12 mouse cellular contexts compared by ENCODE assay signal in the genomic region with DNA sequence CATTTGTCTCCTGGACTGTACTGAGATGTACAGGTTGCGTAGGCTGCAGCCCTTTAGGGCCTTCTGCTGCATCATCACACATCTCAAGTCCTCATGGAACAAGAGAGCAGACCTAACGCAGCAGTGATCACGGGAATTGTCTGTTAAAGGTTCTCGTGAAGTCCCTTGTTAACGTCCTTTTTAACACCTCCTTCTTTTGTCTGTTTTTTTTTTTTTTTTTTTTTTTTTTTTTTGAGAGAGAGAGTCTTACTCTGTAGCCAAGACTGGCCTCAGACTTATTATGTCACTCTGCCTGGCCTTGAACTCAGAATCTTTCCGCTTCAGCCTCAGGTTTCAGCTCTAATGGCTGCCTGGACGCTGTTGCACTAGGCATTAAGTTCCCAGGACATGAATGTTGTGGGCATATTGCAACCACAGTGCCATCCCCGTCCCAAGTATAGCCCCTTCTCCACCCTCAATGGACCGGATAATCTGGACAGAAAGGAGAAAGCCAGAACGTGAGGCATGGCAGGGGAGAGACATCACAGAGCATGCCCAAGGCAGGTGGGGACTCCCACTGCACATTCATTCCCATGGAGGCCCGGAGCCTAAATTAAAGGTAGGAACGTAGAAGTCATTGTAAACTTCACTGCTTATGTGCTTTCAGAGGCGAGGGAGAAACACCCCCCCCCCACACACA.
DNase-seq lines count a peak whose midpoint lies in the region; ATAC-seq and TF ChIP-seq lines count a peak whose summit lies in the region.
"Had no signal": no experiment of that assay in that cellular context is flagged by ENCODE, and none has a peak within 500 bp of the region (broad histone marks: within the 10 kb centered on the region; RNA-seq: fewer than 3 reads in every experiment).

No protein-coding gene starts in this region.

- no peak for TF ChIP-seq CTCF in kidney, postnatal 0 days (IDR thresholded peaks at IDR 0.05; ENCODE audit: low read depth)

- H3K27me3 ChIP-seq in forebrain, embryonic 10.5 days (ENCODE audit: poor library complexity, severe bottlenecking) = peaks cover 22% of the 10 kb centered on the region
- H3K27me3 ChIP-seq in forebrain, embryonic 13.5 days = no peaks in the 10 kb centered on the region
- no peaks in the 10 kb centered on the region for H3K27me3 ChIP-seq in kidney, postnatal 0 days (ENCODE audit: insufficient read depth, low read length)
- no peaks in the 10 kb centered on the region for H3K27me3 ChIP-seq in embryonic facial prominence, embryonic 12.5 days

- no peaks in the 10 kb centered on the region for H3K9me3 ChIP-seq in forebrain, embryonic 10.5 days
- no peaks in the 10 kb centered on the region for H3K9me3 ChIP-seq in forebrain, embryonic 13.5 days (replicated peaks)
- H3K9me3 ChIP-seq in kidney, postnatal 0 days (replicated peaks; ENCODE audit: low read length) = no peaks in the 10 kb centered on the region
- no peaks in the 10 kb centered on the region for H3K9me3 ChIP-seq in embryonic facial prominence, embryonic 12.5 days

- no peak overlapping the region for H3K9ac ChIP-seq in forebrain, embryonic 13.5 days
- H3K9ac ChIP-seq in kidney, postnatal 0 days (ENCODE audit: low read depth, low read length) = no peak overlapping the region
- H3K9ac ChIP-seq in embryonic facial prominence, embryonic 12.5 days = no peak overlapping the region
- H3K9ac ChIP-seq: forebrain, postnatal 0 days had no signal

- no peak for ATAC-seq in forebrain, embryonic 13.5 days
- no peak for ATAC-seq in kidney, postnatal 0 days (replicated peaks; ENCODE audit: low FRiP score, low read depth)
- ATAC-seq in embryonic facial prominence, embryonic 12.5 days (ENCODE audit: insufficient number of reproducible peaks, insufficient read depth, low FRiP score, low TSS enrichment) = no peak
- ATAC-seq: forebrain, postnatal 0 days; inflammation-experienced regulatory T-cells, adult 6 months had no signal

- WGBS in forebrain, embryonic 10.5 days = 78% methylated on average over 13 of the region's 13 CpGs
- WGBS in forebrain, embryonic 13.5 days = 66% methylated on average over 13 of the region's 13 CpGs
- WGBS in kidney, postnatal 0 days = 70% methylated on average over 13 of the region's 13 CpGs
- 85% methylated on average over 13 of the region's 13 CpGs for WGBS in embryonic facial prominence, embryonic 12.5 days
- WGBS in macrophage (ENCODE audit: missing documents) = 76% methylated on average over 13 of the region's 13 CpGs

- DNase-seq in forebrain, embryonic 10.5 days (ENCODE audit: extremely low spot score, low spot score) = no peak
- DNase-seq in kidney, postnatal 0 days (ENCODE audit: low spot score) = no peak
- no peak for DNase-seq in kidney, adult 11 months
- no peak for DNase-seq in urinary bladder, postnatal 25 days (ENCODE audit: low spot score)
- DNase-seq in spleen, postnatal 14 days (ENCODE audit: low spot score in 2 of 2) = no peak
- DNase-seq: forebrain, postnatal 0 days; lung, postnatal 14 days had no signal

- H3K4me1 ChIP-seq in forebrain, embryonic 10.5 days = peaks cover 53% of the 10 kb centered on the region
- H3K4me1 ChIP-seq in forebrain, embryonic 13.5 days = peaks cover 26% of the 10 kb centered on the region
- H3K4me1 ChIP-seq in kidney, postnatal 0 days (replicated peaks; ENCODE audit: insufficient read depth, low read length) = peaks cover 21% of the 10 kb centered on the region; the same call in 1 of the 2 replicates
- peaks cover 45% of the 10 kb centered on the region for H3K4me1 ChIP-seq in embryonic facial prominence, embryonic 12.5 days

- no peak overlapping the region for H3K4me2 ChIP-seq in forebrain, embryonic 13.5 days
- H3K4me2 ChIP-seq in kidney, postnatal 0 days (ENCODE audit: low read length) = no peak overlapping the region
- no peak overlapping the region for H3K4me2 ChIP-seq in embryonic facial prominence, embryonic 12.5 days (replicated peaks)

- no peaks in the 10 kb centered on the region for H3K36me3 ChIP-seq in forebrain, embryonic 10.5 days (replicated peaks)
- no peaks in the 10 kb centered on the region for H3K36me3 ChIP-seq in forebrain, embryonic 13.5 days (ENCODE audit: poor library complexity, severe bottlenecking)
- H3K36me3 ChIP-seq in kidney, postnatal 0 days (ENCODE audit: insufficient read depth, low read length) = no peaks in the 10 kb centered on the region
- no peaks in the 10 kb centered on the region for H3K36me3 ChIP-seq in embryonic facial prominence, embryonic 12.5 days
- H3K36me3 ChIP-seq in macrophage (ENCODE audit: inconsistent target) = no peaks in the 10 kb centered on the region

- H3K27ac ChIP-seq in forebrain, embryonic 10.5 days = peak overlapping the region; percentile 76
- H3K27ac ChIP-seq in forebrain, embryonic 13.5 days = no peak overlapping the region
- peak overlapping the region; percentile 20; the same call in 1 of the 2 replicates for H3K27ac ChIP-seq in kidney, postnatal 0 days
- H3K27ac ChIP-seq in embryonic facial prominence, embryonic 12.5 days = peak overlapping the region; percentile 89
- 0 out of 2 replicates have a peak overlapping the region, but pooled peaks have one; percentile 7 for H3K27ac ChIP-seq in macrophage
- H3K27ac ChIP-seq: layer of hippocampus, adult 2 months had no signal

- no peaks in the 10 kb centered on the region for H3K79me2 ChIP-seq in macrophage (ENCODE audit: inconsistent target)

- H3K4me3 ChIP-seq in forebrain, embryonic 10.5 days = no peak overlapping the region
- no peak overlapping the region for H3K4me3 ChIP-seq in forebrain, embryonic 13.5 days
- no peak overlapping the region for H3K4me3 ChIP-seq in kidney, postnatal 0 days (replicated peaks; ENCODE audit: low read depth, low read length)
- no peak overlapping the region for H3K4me3 ChIP-seq in embryonic facial prominence, embryonic 12.5 days
- no peak overlapping the region for H3K4me3 ChIP-seq in macrophage (ENCODE audit: inconsistent target)
- H3K4me3 ChIP-seq: layer of hippocampus, adult 2 months had no signal
